Mouse (Mus musculus) monocyte, adult 5-6 weeks (primary cell): ENCODE measurements around the gene Magi2. TPM values are rescaled to one million over a fixed set of nuclear protein-coding genes. Genes with fewer than 3 reads are reported as not detected.

ENCODE experiments used
- ATAC-seq: fragments of 153-309, 156-312 bp; replicated peaks from 2 replicates; pipeline ENCODE4 v1.8.0; 2017; ENCODE audit warnings: mild to moderate bottlenecking; ENCODE audit not compliant: low TSS enrichment, insufficient number of reproducible peaks, severe bottlenecking, poor library complexity, low FRiP score
- total RNA-seq: library from RNA; stranded (forward); fragments of 200-1000, 200-491, 200-594 nt; gene quantifications from 3 replicates; pipeline ENCODE4 v1.2.3, GENCODE M21; 2017

Gene Magi2
- total RNA-seq, 1 experiment from 2014 or later = 1.5 TPM

- no peak for ATAC-seq
These were observed 1515.1 kb downstream of the Magi2 start for GRCm38 (mm10) chr5:20741936-20742335.

- no peak for ATAC-seq
These were observed 1521.3 kb downstream of the Magi2 start for GRCm38 (mm10) chr5:20748142-20748541.

- no peak for ATAC-seq
These were observed 1522.0 kb downstream of the Magi2 start for GRCm38 (mm10) chr5:20748856-20749255.

GRCm38 (mm10) chr5:20749535-20749934 lies 1522.7 kb downstream of the Magi2 start:
- peak; percentile 24; the same call in 1 of the 2 replicates for ATAC-seq

- no peak for ATAC-seq
These were observed 1524.2 kb downstream of the Magi2 start for GRCm38 (mm10) chr5:20751000-20751399.

- no peak for ATAC-seq
These were observed 1524.9 kb downstream of the Magi2 start for GRCm38 (mm10) chr5:20751696-20752095.

GRCm38 (mm10) chr5:20753096-20753495 lies 1526.3 kb downstream of the Magi2 start:
- ATAC-seq = no peak

- ATAC-seq = no peak
These were observed 1527.1 kb downstream of the Magi2 start for GRCm38 (mm10) chr5:20753963-20754362.
